Mouse (Mus musculus) gastrocnemius, adult 8-10 months (tissue): Measurements from ENCODE around the gene Col7a1. TPM values are rescaled to one million over a fixed set of nuclear protein-coding genes. Genes with fewer than 3 reads are reported as not detected.

Source experiments
- DNase-seq, 2 experiments: peaks; one replicate each; pipeline ENCODE4 v3.0.0; 2022; ENCODE audit warnings: low spot score in 2 of 2
- total RNA-seq, 4 experiments: library from RNA; stranded (reverse); gene quantifications; 2 replicates each; pipeline ENCODE4 v1.2.4; 2022

Gene Col7a1
- total RNA-seq, 4 experiments from 2014 or later = 1.2 to 3.1 (median 2.2) TPM

- DNase-seq = no peak
Measured at GRCm38 (mm10) chr9:108983209-108983608, 29.8 kb downstream of the Col7a1 start.

- DNase-seq = no peak
Measured at GRCm38 (mm10) chr9:108985710-108986109, 32.3 kb downstream of the Col7a1 start, which contains the start of gene Ucn2. Ucn2 (plus strand) TSS chr9:108986010.

- peak; percentile 51 to 64 for DNase-seq
Measured at GRCm38 (mm10) chr9:108987704-108988350, 34.4 kb downstream of the Col7a1 start.

- peak in 1 of 2 experiments; percentile 11 for DNase-seq
Measured at GRCm38 (mm10) chr9:108989802-108990461, 36.5 kb downstream of the Col7a1 start.

- DNase-seq = no peak
Measured at GRCm38 (mm10) chr9:108990462-108990820, 37.1 kb downstream of the Col7a1 start.

- peak; percentile 96 to 98 for DNase-seq
Measured at GRCm38 (mm10) chr9:108991428-108992084, 38.2 kb downstream of the Col7a1 start, which contains the start of gene Pfkfb4. Pfkfb4 (plus strand) TSS chr9:108991778.

GRCm38 (mm10) chr9:108992085-108992469 lies 38.7 kb downstream of the Col7a1 start:
- no peak for DNase-seq

GRCm38 (mm10) chr9:108992620-108993361 lies 39.4 kb downstream of the Col7a1 start:
- no peak for DNase-seq

- DNase-seq = no peak
Measured at GRCm38 (mm10) chr9:108996411-108996810, 43.0 kb downstream of the Col7a1 start.

GRCm38 (mm10) chr9:108998287-108999166 lies 45.1 kb downstream of the Col7a1 start:
- no peak for DNase-seq

- no peak for DNase-seq
Measured at GRCm38 (mm10) chr9:108999167-108999526, 45.8 kb downstream of the Col7a1 start.

- peak in 1 of 2 experiments; percentile 55 for DNase-seq
Measured at GRCm38 (mm10) chr9:109000726-109001125, 47.3 kb downstream of the Col7a1 start.

- no peak for DNase-seq
Measured at GRCm38 (mm10) chr9:109003201-109003600, 49.8 kb downstream of the Col7a1 start.

- no peak for DNase-seq
Measured at GRCm38 (mm10) chr9:109007025-109007780, 53.8 kb downstream of the Col7a1 start.

- DNase-seq = no peak
Measured at GRCm38 (mm10) chr9:109008081-109008480, 54.7 kb downstream of the Col7a1 start.

- DNase-seq = no peak
Measured at GRCm38 (mm10) chr9:109008994-109009635, 55.7 kb downstream of the Col7a1 start.

GRCm38 (mm10) chr9:109009636-109010315 lies 56.4 kb downstream of the Col7a1 start:
- DNase-seq = peak; percentile 82 to 87

GRCm38 (mm10) chr9:109010316-109010690 lies 56.9 kb downstream of the Col7a1 start:
- DNase-seq = peak in 1 of 2 experiments; percentile 36

- DNase-seq = no peak
Measured at GRCm38 (mm10) chr9:109015397-109015796, 62.0 kb downstream of the Col7a1 start.
